Mouse (Mus musculus) hindbrain, embryonic 15.5 days (tissue): ENCODE data around the gene Lef1. TPM values are rescaled to one million over a fixed set of nuclear protein-coding genes. Genes with fewer than 3 reads are reported as not detected.

Experiments
- ATAC-seq: fragments of 200-750 bp; cut with Nextera tagmentation; 2 replicates; pipeline ENCODE4 v1.8.0; 2017; ENCODE audit warnings: low read depth, moderate number of reproducible peaks, moderate TSS enrichment; ENCODE audit not compliant: low FRiP score
- H3K27ac ChIP-seq: fragments of 300-500 bp; sonication (generic); replicated peaks from 2 replicates; pipeline ENCODE4 v1.5.1; 2015; ENCODE audit warnings: mild to moderate bottlenecking, inconsistent platforms
- H3K27me3 ChIP-seq: fragments of 300-500 bp; sonication (generic); 2 replicates; pipeline ENCODE4 v1.6.1; 2015; ENCODE audit warnings: control low read depth, inconsistent platforms
- H3K36me3 ChIP-seq: fragments of 300-500 bp; sonication (generic); 2 replicates; pipeline ENCODE4 v1.6.1; 2015; ENCODE audit warnings: control low read depth, inconsistent platforms
- H3K4me1 ChIP-seq: fragments of 300-500 bp; sonication (generic); replicated peaks from 2 replicates; pipeline ENCODE4 v1.6.1; 2015; ENCODE audit warnings: control low read depth, inconsistent platforms
- H3K4me2 ChIP-seq: fragments of 300-500 bp; sonication (generic); 2 replicates; pipeline ENCODE4 v1.6.1; 2015; ENCODE audit warnings: moderate library complexity, mild to moderate bottlenecking, inconsistent platforms
- H3K4me3 ChIP-seq: fragments of 300-500 bp; sonication (generic); 2 replicates; pipeline ENCODE4 v1.5.1; 2015; ENCODE audit warnings: mild to moderate bottlenecking, inconsistent platforms
- H3K9ac ChIP-seq: fragments of 300-500 bp; sonication (generic); 2 replicates; pipeline ENCODE4 v1.6.1; 2015; ENCODE audit warnings: inconsistent platforms
- H3K9me3 ChIP-seq: fragments of 300-500 bp; sonication (generic); 2 replicates; pipeline ENCODE4 v1.6.1; 2016; ENCODE audit warnings: control low read depth, inconsistent platforms
- WGBS: fragments of 180-500 bp; shearing (Covaris S2); methylation state at CpG from one replicate; pipeline ENCODE4 v1.1.7; 2015; 5-methylcytosine and 5-hydroxymethylcytosine counted together
- polyA plus RNA-seq: library from polyadenylated mRNA; unstranded; fragments of >200 nt; fragmentation: Nextera tagmentation; extraction: Ambion mirVana; gene quantifications from 2 replicates; pipeline ENCODE4 v1.2.1, GENCODE M21; 2015

Gene Lef1
- polyA plus RNA-seq, 1 experiment from 2014 or later = 10.2 TPM

GRCm38 (mm10) chr3:131263766-131264486 lies 153.7 kb downstream of the Lef1 start:
- Histone ChIP-seq H3K36me3 (no peaks in the 10 kb centered on the region), H3K9ac (no peak overlapping the region), H3K9me3 (no peaks in the 10 kb centered on the region), H3K4me3 (no peak overlapping the region), H3K27ac (no peak overlapping the region), H3K4me1 (no peaks in the 10 kb centered on the region), H3K27me3 (no peaks in the 10 kb centered on the region), H3K4me2 (no peak overlapping the region)
- 46% methylated on average over 15 of the region's 15 CpGs for WGBS
- no peak for ATAC-seq

- H3K27ac ChIP-seq = no peak overlapping the region
- H3K27me3 ChIP-seq = peaks cover 5% of the 10 kb centered on the region; the same call in 1 of the 2 replicates
- no peak overlapping the region for H3K9ac ChIP-seq
- no peaks in the 10 kb centered on the region for H3K36me3 ChIP-seq
- 91% methylated on average over 8 of the region's 8 CpGs for WGBS
- H3K4me1 ChIP-seq = no peaks in the 10 kb centered on the region
- no peak for ATAC-seq
- no peak overlapping the region for H3K4me2 ChIP-seq
- no peaks in the 10 kb centered on the region for H3K9me3 ChIP-seq
- no peak overlapping the region for H3K4me3 ChIP-seq
Observed at GRCm38 (mm10) chr3:131265516-131265915, 155.2 kb downstream of the Lef1 start.

GRCm38 (mm10) chr3:131266366-131267050 lies 156.2 kb downstream of the Lef1 start:
- peaks cover 5% of the 10 kb centered on the region; the same call in 1 of the 2 replicates for H3K27me3 ChIP-seq
- no peak for ATAC-seq
- 87% methylated on average over 3 of the region's 3 CpGs for WGBS
- H3K4me1 ChIP-seq = peaks cover 8% of the 10 kb centered on the region
- no peak overlapping the region for H3K4me2 ChIP-seq
- H3K36me3 ChIP-seq = no peaks in the 10 kb centered on the region
- no peaks in the 10 kb centered on the region for H3K9me3 ChIP-seq
- H3K27ac ChIP-seq = no peak overlapping the region
- H3K9ac ChIP-seq = no peak overlapping the region
- no peak overlapping the region for H3K4me3 ChIP-seq

DNA sequence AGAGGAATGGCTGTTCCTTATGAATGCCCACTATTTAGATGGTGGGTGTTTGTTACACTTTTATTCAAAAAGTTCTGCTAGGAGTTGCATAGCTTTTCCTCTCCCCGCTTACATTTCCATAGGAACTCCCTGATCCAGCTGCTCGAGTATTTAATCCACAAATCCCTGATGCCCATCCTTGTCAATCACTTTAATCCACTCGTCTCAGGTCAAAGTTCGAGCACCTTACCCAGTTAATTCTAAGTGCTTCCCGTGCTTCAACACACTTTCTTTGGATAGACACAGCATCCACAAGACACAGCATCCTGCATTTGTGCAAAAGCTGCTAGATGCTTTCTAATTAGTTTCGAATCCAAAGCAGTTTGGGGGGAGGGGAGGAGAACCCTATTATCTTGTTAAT lies 160.1 kb downstream of the Lef1 start:
- Histone ChIP-seq H3K27ac (no peak overlapping the region), H3K27me3 (peaks cover 5% of the 10 kb centered on the region; the same call in 1 of the 2 replicates), H3K4me3 (no peak overlapping the region), H3K4me1 (peaks cover 8% of the 10 kb centered on the region), H3K4me2 (peak overlapping the region; percentile 74), H3K9me3 (no peaks in the 10 kb centered on the region), H3K9ac (no peak overlapping the region), H3K36me3 (no peaks in the 10 kb centered on the region)
- ATAC-seq = no peak
- WGBS = 49% methylated on average over 6 of the region's 6 CpGs

DNA sequence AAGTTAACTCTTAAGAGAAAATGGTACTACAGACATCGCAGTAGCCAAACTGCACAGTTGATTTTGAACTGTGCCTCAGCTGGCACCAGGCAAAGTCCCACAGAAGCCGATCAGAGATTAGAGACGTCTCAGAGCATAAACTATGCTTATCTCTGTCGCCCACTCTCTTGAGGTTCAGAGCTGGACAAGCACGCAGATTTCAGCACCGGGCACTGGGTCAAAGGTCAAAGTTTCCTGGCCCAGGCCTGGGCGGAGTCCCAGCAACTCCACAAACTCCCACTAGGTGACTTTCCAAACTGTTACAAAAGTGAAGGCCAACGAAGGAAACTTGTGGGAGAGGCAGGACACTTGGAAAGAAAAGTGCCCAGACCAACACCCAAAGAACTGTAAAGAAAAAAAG lies 160.9 kb downstream of the Lef1 start:
- Histone ChIP-seq H3K9ac (no peak overlapping the region), H3K27me3 (peaks cover 5% of the 10 kb centered on the region; the same call in 1 of the 2 replicates)
- ATAC-seq = no peak

GRCm38 (mm10) chr3:131271559-131272373 lies 161.5 kb downstream of the Lef1 start, which contains the start of gene Hadh:
Gene Hadh, minus strand, starts transcription at chr3:131272101.
- Histone ChIP-seq H3K4me1 (peaks cover 8% of the 10 kb centered on the region), H3K4me3 (peak within 1 kb of the TSS; percentile 60), H3K9me3 (no peaks in the 10 kb centered on the region), H3K4me2 (peak within 1 kb of the TSS; percentile 74), H3K9ac (peak within 1 kb of the TSS; percentile 53), H3K27ac (peak within 1 kb of the TSS; percentile 46; the same call in 1 of the 2 replicates), H3K27me3 (peaks cover 5% of the 10 kb centered on the region; the same call in 1 of the 2 replicates), H3K36me3 (no peaks in the 10 kb centered on the region)
- WGBS = under 1% methylated on average over 51 of the region's 54 CpGs
- peak; percentile 93 for ATAC-seq

More for the DNA sequence above, 160.9 kb downstream of the Lef1 start:
- no peaks in the 10 kb centered on the region for H3K36me3 ChIP-seq
- H3K27ac ChIP-seq = no peak overlapping the region
- H3K4me3 ChIP-seq = peak overlapping the region; percentile 60
- peak overlapping the region; percentile 74 for H3K4me2 ChIP-seq
- no peaks in the 10 kb centered on the region for H3K9me3 ChIP-seq
- peaks cover 8% of the 10 kb centered on the region for H3K4me1 ChIP-seq
- WGBS = 12% methylated on average over 8 of the region's 8 CpGs

- Histone ChIP-seq H3K4me1 (peaks cover 8% of the 10 kb centered on the region), H3K9me3 (no peaks in the 10 kb centered on the region), H3K4me3 (peak overlapping the region; percentile 60), H3K27ac (no peak overlapping the region), H3K4me2 (peak overlapping the region; percentile 74), H3K9ac (peak overlapping the region; percentile 53), H3K27me3 (peaks cover 5% of the 10 kb centered on the region; the same call in 1 of the 2 replicates), H3K36me3 (no peaks in the 10 kb centered on the region)
- 67% methylated on average over 10 of the region's 10 CpGs for WGBS
- no peak for ATAC-seq
Observed at GRCm38 (mm10) chr3:131272374-131273100, 162.3 kb downstream of the Lef1 start.

Other genes with a start within 250 kb of the Lef1 start
- gene Hadh, start 161.6 kb downstream of the Lef1 start, polyA plus RNA-seq = 25.6 and 26.9 TPM in 2 replicates
- gene Cyp2u1, start 192.8 kb downstream of the Lef1 start, polyA plus RNA-seq = 8.5 and 9.2 TPM in 2 replicates